Mouse (Mus musculus) right cerebral cortex, adult 18-20 months (tissue): ENCODE results near the gene Elovl7.

Source experiments
- DNase-seq: peaks from one replicate; pipeline ENCODE4 v3.0.0; 2022; ENCODE audit warnings: mixed read lengths

The Elovl7 gene

GRCm38 (mm10) chr13:108245086-108245697, 31.0 kb downstream of the Elovl7 start:
- no peak for DNase-seq

DNA sequence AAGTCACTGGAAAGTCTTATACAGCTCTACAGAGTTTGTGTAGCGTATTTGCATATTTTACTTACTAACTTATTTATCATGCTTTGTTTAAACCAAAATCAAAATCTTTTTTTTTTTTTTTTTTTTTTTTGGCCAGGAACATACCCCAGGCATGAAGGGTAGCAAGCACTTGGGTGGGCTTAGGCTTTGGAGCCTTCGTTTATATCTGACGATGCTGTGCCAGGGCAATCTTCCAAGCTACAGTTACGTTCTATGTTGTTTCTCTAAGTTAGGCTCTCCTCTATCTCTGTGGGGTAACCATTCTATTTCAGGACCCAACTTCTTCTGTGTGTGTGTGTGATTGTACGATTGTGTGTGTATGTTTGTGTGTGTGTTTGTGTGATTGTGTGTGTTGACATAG, 36.9 kb downstream of the Elovl7 start:
- DNase-seq: no peak

- no peak for DNase-seq
These were observed 39.8 kb downstream of the Elovl7 start for GRCm38 (mm10) chr13:108253977-108254376.

- DNase-seq: no peak
These were observed 48.8 kb downstream of the Elovl7 start for GRCm38 (mm10) chr13:108263042-108263441.

DNA sequence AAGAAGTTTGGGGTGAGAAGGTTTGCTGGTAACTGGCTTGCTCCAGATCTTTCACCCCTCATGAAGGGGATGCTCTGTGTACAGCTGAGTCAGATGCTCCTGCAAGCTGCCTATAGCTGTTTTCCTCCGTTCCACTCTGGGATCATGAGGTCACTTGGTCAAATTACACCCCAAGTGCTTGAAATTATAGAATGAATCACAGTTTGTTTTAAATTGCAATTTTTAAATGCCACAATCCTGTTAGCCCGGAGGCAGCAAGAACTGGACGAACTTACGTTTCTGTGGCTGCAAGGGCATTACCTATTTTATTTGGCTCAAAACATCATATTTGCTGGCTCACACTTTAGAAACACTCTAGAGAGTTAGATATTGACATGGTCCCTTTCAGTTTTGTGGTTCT, 51.2 kb downstream of the Elovl7 start:
- DNase-seq: no peak

- DNase-seq: no peak
These were observed 53.8 kb downstream of the Elovl7 start for GRCm38 (mm10) chr13:108267841-108268634.

GRCm38 (mm10) chr13:108271458-108272148, 57.4 kb downstream of the Elovl7 start:
- no peak for DNase-seq

DNA sequence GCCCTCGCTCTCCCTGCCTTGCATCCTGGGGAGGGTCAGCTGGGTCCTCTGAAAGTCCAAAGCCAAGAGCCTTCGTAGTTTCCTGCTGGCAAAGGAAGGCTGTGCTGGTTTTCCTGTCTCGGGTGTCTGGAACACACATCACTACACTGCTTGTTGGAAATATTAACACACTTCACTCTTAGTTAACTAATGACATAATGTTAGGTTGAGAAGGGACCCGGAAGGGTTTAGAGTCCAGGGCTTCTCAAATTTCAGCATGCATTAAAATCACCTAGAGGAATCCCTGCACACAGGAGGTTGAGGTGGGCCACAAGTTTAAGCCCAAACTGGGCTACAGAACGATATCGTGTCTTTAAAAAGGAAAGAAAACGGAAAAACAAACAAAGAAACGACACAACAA, 58.1 kb downstream of the Elovl7 start:
- DNase-seq: no peak

DNA sequence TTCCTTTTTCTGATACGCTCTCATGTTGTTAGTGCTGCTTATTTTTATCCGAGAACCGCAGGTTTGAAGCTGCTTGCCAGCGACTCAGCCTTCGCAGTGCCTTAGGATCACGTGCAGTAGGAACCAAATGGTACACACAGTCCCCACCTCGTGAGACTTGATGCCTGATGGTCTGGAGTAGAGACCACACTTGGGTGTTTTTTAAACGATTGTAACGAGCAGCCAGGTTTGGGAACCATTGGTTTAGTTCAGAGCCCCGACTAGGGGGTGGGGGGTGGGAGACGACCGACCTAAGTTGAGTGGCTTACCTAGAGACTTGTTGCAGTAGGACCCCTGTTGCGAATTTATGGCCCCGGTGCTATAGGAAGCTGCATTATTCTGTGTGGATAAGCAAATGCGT, 58.8 kb downstream of the Elovl7 start:
- DNase-seq: no peak

DNA sequence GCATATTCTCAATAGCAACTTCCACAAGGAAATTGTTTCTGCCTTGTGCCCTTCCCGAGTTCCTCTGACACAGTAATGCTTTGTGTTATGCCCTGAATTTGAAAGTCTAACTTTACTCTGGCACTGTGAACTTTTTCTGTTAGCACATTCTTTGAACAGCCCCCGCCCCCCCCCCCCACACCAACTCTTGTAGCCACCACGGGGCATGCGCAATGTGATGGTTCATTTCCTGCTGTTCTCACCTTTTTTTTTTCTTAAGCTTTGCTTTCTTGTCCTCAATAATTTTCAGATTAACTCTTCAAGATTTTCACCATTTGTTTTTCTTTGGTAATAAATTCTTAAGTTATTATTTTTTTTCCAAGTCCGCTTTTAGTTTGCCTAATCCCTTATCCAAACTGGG, 59.3 kb downstream of the Elovl7 start:
- DNase-seq: no peak

GRCm38 (mm10) chr13:108276561-108276960, 62.4 kb downstream of the Elovl7 start:
- DNase-seq: no peak

DNA sequence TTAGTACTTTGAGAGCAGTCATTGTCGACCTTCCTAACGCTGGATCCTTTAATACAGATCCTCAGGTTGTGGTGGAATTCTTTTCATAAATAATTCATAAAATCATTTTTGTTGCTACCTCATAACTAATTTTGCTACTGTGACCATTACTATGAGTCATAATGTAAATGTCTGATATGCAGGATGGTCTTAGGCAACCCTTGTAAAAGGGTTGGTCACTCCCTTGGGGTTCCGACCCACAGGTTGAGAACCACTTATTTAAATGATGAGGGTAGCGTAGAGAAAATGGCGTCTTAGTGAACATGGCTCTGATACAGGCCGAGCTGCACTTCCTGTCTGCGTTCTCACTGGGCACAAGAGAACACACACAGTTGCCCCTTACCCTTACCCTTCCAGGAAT, 63.1 kb downstream of the Elovl7 start:
- DNase-seq: no peak

DNA sequence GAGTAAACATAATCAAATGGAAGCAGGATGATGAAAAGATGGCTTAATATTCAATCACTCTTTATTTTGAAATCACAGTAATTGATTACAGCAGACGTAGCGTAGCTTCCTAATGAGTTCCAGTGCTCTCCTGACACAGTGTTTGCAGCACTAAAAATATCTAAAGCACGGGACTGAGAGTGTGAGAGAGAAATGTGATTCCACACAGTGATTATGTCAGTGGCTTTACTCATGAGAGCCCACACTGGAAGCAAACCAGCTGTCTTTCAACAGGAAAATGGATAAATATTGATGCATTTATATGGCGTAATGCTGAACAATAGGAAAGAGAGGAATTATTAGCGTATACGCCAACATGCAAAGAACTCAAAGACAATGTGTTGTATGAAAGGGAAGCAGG, 64.4 kb downstream of the Elovl7 start:
- no peak for DNase-seq

GRCm38 (mm10) chr13:108284312-108284711, 70.1 kb downstream of the Elovl7 start:
- DNase-seq: no peak

GRCm38 (mm10) chr13:108287953-108288352, 73.7 kb downstream of the Elovl7 start:
- no peak for DNase-seq

DNA sequence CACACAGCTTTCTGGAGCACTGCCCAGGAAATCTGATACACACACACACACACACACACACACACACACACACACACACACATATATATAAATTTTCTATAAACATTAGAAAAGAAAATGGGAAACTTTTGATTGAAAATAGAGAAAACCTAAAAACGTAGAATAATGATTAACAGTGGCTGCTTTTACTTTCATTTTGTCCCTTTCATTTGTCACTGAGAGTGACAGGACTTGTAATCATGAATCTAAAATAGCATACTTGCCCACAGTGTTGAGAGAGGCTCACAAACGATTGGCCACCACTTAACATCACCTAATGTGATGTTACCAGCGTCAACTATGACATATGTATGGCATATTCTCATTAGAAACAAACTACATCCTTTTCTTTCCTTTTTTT, 75.2 kb downstream of the Elovl7 start:
- no peak for DNase-seq

DNA sequence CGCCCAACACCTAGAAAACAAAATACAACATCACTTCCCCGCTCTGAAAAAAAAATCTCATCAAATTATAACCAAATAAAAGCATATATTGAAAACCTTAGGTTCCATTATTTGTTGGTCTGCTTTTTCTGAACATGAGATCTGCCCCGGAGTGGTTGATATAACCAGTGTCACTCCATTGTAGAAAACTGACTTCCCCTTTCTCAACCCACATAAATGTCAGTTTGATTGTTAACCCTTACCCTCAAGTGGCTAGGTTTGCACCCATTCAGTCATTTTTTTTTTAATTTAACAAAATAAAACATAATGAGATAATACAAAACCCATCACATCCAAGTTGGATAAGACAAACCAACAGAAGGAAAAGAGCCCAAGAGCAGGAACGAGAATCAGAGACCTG, 76.1 kb downstream of the Elovl7 start:
- DNase-seq: no peak

DNA sequence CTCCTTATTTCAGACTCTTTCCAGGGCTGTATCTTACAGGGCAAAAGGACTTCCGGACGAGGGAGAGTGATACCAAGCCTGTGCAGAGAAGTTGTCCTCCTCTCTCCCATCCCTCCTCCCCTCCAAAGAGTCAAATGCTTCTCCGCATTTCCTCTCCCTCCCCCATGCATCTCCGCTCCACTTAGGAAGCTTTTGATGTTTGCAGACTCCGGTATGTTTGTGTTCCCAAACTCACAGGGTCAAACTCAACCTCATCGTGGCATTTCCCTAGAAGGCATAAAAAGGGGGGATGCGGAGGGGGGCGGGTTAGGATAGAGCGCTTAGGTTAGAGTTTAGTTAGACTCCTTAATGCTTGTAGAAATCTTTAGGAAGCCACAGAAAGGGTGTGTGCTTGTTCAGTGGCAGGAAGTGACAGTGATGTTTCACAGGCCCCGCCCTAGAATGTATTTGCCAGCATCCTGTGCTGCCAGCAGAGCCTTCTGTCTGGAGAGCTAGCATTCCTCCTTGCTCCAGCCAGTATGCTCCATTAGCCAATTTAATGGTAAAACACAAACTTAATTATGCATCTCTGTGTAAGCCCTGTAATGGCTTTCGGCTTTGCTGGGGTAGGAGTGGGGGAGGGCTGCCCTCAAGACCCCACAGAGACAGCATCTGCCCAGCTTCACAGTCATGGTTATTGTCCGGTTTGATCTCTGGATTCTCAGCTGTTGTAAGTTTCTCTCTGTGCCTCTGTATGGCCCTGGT, 83.3 kb downstream of the Elovl7 start:
- peak; percentile 9 for DNase-seq

DNA sequence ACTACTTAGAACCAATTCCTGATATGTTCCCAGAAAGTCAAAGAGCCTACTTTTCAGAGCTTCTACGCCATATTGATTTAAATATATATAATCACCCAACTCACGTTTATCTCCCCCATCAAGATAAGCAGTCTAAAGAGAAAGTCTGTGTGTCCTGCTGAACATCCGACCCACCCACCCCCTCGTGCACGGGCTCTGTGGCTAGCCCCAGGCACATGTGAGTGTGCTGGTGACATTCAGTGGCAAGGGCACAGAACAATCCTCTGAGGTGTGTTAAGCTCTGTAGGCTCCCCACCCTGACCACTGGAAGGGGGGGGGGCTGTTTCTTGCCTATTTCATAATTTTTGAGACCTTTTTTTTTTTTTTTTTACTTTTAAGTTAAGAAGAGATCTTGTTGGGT, 84.0 kb downstream of the Elovl7 start:
- DNase-seq: no peak

- no peak for DNase-seq
These were observed 86.2 kb downstream of the Elovl7 start for GRCm38 (mm10) chr13:108300346-108300950.

DNA sequence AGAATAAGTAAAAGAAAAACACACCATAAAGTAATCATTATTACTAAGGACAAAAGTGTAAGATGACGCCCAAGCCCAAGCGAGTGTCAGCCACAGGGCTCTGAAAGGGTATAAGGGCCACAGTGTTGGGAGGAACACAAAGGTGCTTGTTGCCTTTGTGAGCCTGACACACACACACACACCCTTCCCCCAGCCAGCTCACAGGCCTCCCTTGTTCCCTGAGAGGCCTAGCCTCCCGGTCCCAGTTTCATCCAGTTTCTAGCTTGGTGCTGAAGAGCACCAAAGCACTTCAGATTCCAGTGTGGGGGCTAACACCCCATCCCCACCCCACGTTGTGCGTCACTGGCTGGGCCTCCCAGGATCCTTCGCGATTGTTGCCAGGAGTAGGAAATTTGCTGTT, 87.2 kb downstream of the Elovl7 start:
- peak; percentile 28 for DNase-seq

- no peak for DNase-seq
These were observed 88.9 kb downstream of the Elovl7 start for GRCm38 (mm10) chr13:108302957-108303675.
